In genomic region chr11:27096615-27097014, GRCm38 (mm10) we compare ENCODE assay signal across 30 mouse cellular contexts.
"Had no signal": no experiment of that assay in that cellular context is flagged by ENCODE, and none has a peak within 500 bp of the region (broad histone marks: within the 10 kb centered on the region; RNA-seq: fewer than 3 reads in every experiment).

No protein-coding gene starts in this region.

- H3K27ac ChIP-seq: limb, embryonic 10.5 days; limb, embryonic 12.5 days; limb, embryonic 13.5 days; limb, embryonic 15.5 days; liver, embryonic 12.5 days; liver, embryonic 13.5 days; liver, embryonic 14.5 days; liver, embryonic 15.5 days; lung, embryonic 15.5 days; macrophage; midbrain, embryonic 10.5 days; midbrain, embryonic 12.5 days; midbrain, embryonic 13.5 days; midbrain, embryonic 15.5 days; neural tube, embryonic 12.5 days had no signal

- H3K4me1 ChIP-seq: limb, embryonic 10.5 days; limb, embryonic 12.5 days; limb, embryonic 13.5 days; limb, embryonic 15.5 days; liver, embryonic 12.5 days; liver, embryonic 13.5 days; liver, embryonic 15.5 days; lung, embryonic 15.5 days; megakaryocyte, embryonic 14.5 days; midbrain, embryonic 10.5 days; midbrain, embryonic 12.5 days; midbrain, embryonic 13.5 days; midbrain, embryonic 15.5 days; neural tube, embryonic 12.5 days had no signal

- H3K27me3 ChIP-seq: limb, embryonic 12.5 days; limb, embryonic 13.5 days; limb, embryonic 15.5 days; liver, embryonic 12.5 days; liver, embryonic 13.5 days; liver, embryonic 15.5 days; lung, embryonic 15.5 days; megakaryocyte, embryonic 14.5 days; midbrain, embryonic 12.5 days; midbrain, embryonic 13.5 days; midbrain, embryonic 15.5 days; neural tube, embryonic 12.5 days had no signal

- DNase-seq: left cerebral cortex, postnatal 4 days; liver; liver, embryonic 13.5 days; liver, postnatal 0 days; lung, adult 18-20 months; lung, adult 2 months; lung, embryonic 14.5 days; lung, postnatal 10 days; lung, postnatal 14 days; lung, postnatal 36 days; lung, postnatal 4 days; midbrain, embryonic 14.5 days had no signal

- H3K9me3 ChIP-seq: limb, embryonic 10.5 days; limb, embryonic 13.5 days; limb, embryonic 15.5 days; liver, embryonic 12.5 days; liver, embryonic 13.5 days; liver, embryonic 15.5 days; lung, embryonic 15.5 days; megakaryocyte, embryonic 14.5 days; midbrain, embryonic 10.5 days; midbrain, embryonic 12.5 days; midbrain, embryonic 13.5 days; midbrain, embryonic 15.5 days; neural tube, embryonic 12.5 days had no signal

- H3K4me2 ChIP-seq: limb, embryonic 12.5 days; limb, embryonic 13.5 days; limb, embryonic 15.5 days; liver, embryonic 11.5 days; liver, embryonic 12.5 days; liver, embryonic 13.5 days; liver, embryonic 15.5 days; lung, embryonic 14.5 days; lung, embryonic 15.5 days; midbrain, embryonic 11.5 days; midbrain, embryonic 12.5 days; midbrain, embryonic 13.5 days; midbrain, embryonic 15.5 days; neural tube, embryonic 12.5 days had no signal

- H3K9ac ChIP-seq: limb, embryonic 12.5 days; limb, embryonic 13.5 days; limb, embryonic 15.5 days; liver, embryonic 12.5 days; liver, embryonic 13.5 days; liver, embryonic 14.5 days; liver, embryonic 15.5 days; liver, postnatal 0 days; lung, embryonic 14.5 days; lung, embryonic 15.5 days; midbrain, embryonic 12.5 days; midbrain, embryonic 13.5 days; midbrain, embryonic 15.5 days; neural tube, embryonic 12.5 days had no signal

- H3K4me3 ChIP-seq: limb, embryonic 10.5 days; limb, embryonic 12.5 days; limb, embryonic 13.5 days; limb, embryonic 15.5 days; liver, embryonic 12.5 days; liver, embryonic 13.5 days; liver, embryonic 15.5 days; lung, embryonic 15.5 days; megakaryocyte, embryonic 14.5 days; midbrain, embryonic 10.5 days; midbrain, embryonic 12.5 days; midbrain, embryonic 13.5 days; midbrain, embryonic 15.5 days; myocyte; neural tube, embryonic 12.5 days had no signal

- H3K36me3 ChIP-seq: limb, embryonic 10.5 days; limb, embryonic 12.5 days; limb, embryonic 13.5 days; limb, embryonic 15.5 days; liver, embryonic 12.5 days; liver, embryonic 13.5 days; liver, embryonic 15.5 days; lung, embryonic 15.5 days; midbrain, embryonic 10.5 days; midbrain, embryonic 12.5 days; midbrain, embryonic 13.5 days; midbrain, embryonic 15.5 days; neural tube, embryonic 12.5 days had no signal
